Comparison of ENCODE assay signal across 29 mouse cellular contexts in genomic region chr12:87464678-87465297, GRCm38 (mm10). TPM values are rescaled to one million over a fixed set of nuclear protein-coding genes. Genes with fewer than 3 reads are reported as not detected.
DNase-seq lines count a peak whose midpoint lies in the region; ATAC-seq lines count a peak whose summit lies in the region.
"Had no signal": no experiment of that assay in that cellular context is flagged by ENCODE, and none has a peak within 500 bp of the region (broad histone marks: within the 10 kb centered on the region; RNA-seq: fewer than 3 reads in every experiment).

No protein-coding gene starts in this region.

- H3K4me2 ChIP-seq in intestine, embryonic 15.5 days (replicated peaks): no peak overlapping the region
- H3K4me2 ChIP-seq in liver, embryonic 15.5 days: no peak overlapping the region
- H3K4me2 ChIP-seq: forebrain, embryonic 13.5 days; heart, embryonic 15.5 days; midbrain, embryonic 15.5 days; neural tube, embryonic 15.5 days had no signal

- H3K36me3 ChIP-seq in intestine, embryonic 15.5 days: peaks cover 33% of the 10 kb centered on the region
- peaks cover 83% of the 10 kb centered on the region for H3K36me3 ChIP-seq in liver, embryonic 15.5 days (replicated peaks)

- H3K9me3 ChIP-seq in intestine, embryonic 15.5 days: no peaks in the 10 kb centered on the region
- H3K9me3 ChIP-seq in liver, embryonic 15.5 days (replicated peaks): no peaks in the 10 kb centered on the region
- H3K9me3 ChIP-seq: forebrain, embryonic 13.5 days; heart, embryonic 15.5 days; midbrain, embryonic 15.5 days; neural tube, embryonic 15.5 days had no signal

- intact Hi-C loops in heart, postnatal 36 days (cut with DNase I): no loop called here

- H3K4me3 ChIP-seq in intestine, embryonic 15.5 days (replicated peaks): no peak overlapping the region
- no peak overlapping the region for H3K4me3 ChIP-seq in liver, embryonic 15.5 days (replicated peaks)
- H3K4me3 ChIP-seq: forebrain, embryonic 13.5 days; heart, embryonic 15.5 days; midbrain, embryonic 15.5 days; neural tube, embryonic 15.5 days had no signal

- WGBS in intestine, embryonic 15.5 days: 80% methylated on average over 6 of the region's 6 CpGs
- 44% methylated on average over 6 of the region's 6 CpGs for WGBS in liver, embryonic 15.5 days (ENCODE audit: insufficient replicate concordance)

- no peak overlapping the region for H3K9ac ChIP-seq in intestine, embryonic 15.5 days
- no peak overlapping the region for H3K9ac ChIP-seq in liver, embryonic 15.5 days
- H3K9ac ChIP-seq: forebrain, embryonic 13.5 days; heart, embryonic 15.5 days; midbrain, embryonic 15.5 days; neural tube, embryonic 15.5 days had no signal

- DNase-seq in ES-CJ7 (ENCODE audit: low read depth, low spot score): peak; percentile 34
- peak; percentile 67 for DNase-seq in R1 (ENCODE audit: low read depth, low spot score)
- DNase-seq in lung, postnatal 25 days (ENCODE audit: low spot score): no peak
- DNase-seq in Muller cell, postnatal 12 days (ENCODE audit: inconsistent ontology term): no peak
- DNase-seq in right cerebral cortex, postnatal 14 days: no peak
- no peak for DNase-seq in heart, postnatal 36 days
- DNase-seq: adrenal gland, postnatal 36 days; B cell, adult 2 months; cerebellum, adult 9-11 months; gastrocnemius, postnatal 10 days; heart, adult 11 months; kidney, postnatal 4 days; thymus, postnatal 4 days had no signal

- H3K27ac ChIP-seq in intestine, embryonic 15.5 days: no peak overlapping the region
- H3K27ac ChIP-seq in liver, embryonic 15.5 days (replicated peaks): no peak overlapping the region
- H3K27ac ChIP-seq: forebrain, embryonic 13.5 days; heart, embryonic 15.5 days; midbrain, embryonic 15.5 days; neural tube, embryonic 15.5 days had no signal

- no peaks in the 10 kb centered on the region for H3K4me1 ChIP-seq in intestine, embryonic 15.5 days (replicated peaks)
- peaks cover 10% of the 10 kb centered on the region for H3K4me1 ChIP-seq in liver, embryonic 15.5 days (replicated peaks)
- H3K4me1 ChIP-seq: heart, embryonic 15.5 days; neural tube, embryonic 15.5 days had no signal

- H3K27me3 ChIP-seq in intestine, embryonic 15.5 days (replicated peaks): no peaks in the 10 kb centered on the region
- no peaks in the 10 kb centered on the region for H3K27me3 ChIP-seq in liver, embryonic 15.5 days
- H3K27me3 ChIP-seq: forebrain, embryonic 13.5 days; heart, embryonic 15.5 days; midbrain, embryonic 15.5 days; neural tube, embryonic 15.5 days; Patski had no signal

- peak; percentile 96 for ATAC-seq in intestine, embryonic 15.5 days
- ATAC-seq in liver, embryonic 15.5 days (ENCODE audit: insufficient read depth): peak; percentile 78
- ATAC-seq: forebrain, embryonic 13.5 days; midbrain, embryonic 15.5 days; Patski had no signal

RNA-seq across cellular contexts. Expression of gene Snw1, which starts 7.3 kb away (rescaled TPM):
- 108 and 119 TPM in 2 replicates for polyA plus RNA-seq in intestine, embryonic 15.5 days (2015; fragmentation: Nextera tagmentation; extraction: Ambion mirVana)
- 46.4 and 48.1 TPM in 2 replicates for polyA plus RNA-seq in liver, embryonic 15.5 days (2015; fragmentation: Nextera tagmentation; extraction: Ambion mirVana)
- 10 to 100 TPM; 48.1 to 52.9 TPM for total RNA-seq in heart, postnatal 36 days (2021)

RNA-seq across cellular contexts. Expression of gene Alkbh1, which starts 21.0 kb away (rescaled TPM):
- polyA plus RNA-seq in intestine, embryonic 15.5 days (2015; fragmentation: Nextera tagmentation; extraction: Ambion mirVana): 48.3 and 50.6 TPM in 2 replicates
- polyA plus RNA-seq in liver, embryonic 15.5 days (2015; fragmentation: Nextera tagmentation; extraction: Ambion mirVana): 16.7 and 19.9 TPM in 2 replicates
- 10 to 100 TPM in 1 of 2 experiments, 1 to 10 TPM in 1; 9.8 to 11.3 TPM for total RNA-seq in heart, postnatal 36 days (2021)

RNA-seq across cellular contexts. Expression of gene Slirp, which starts 21.1 kb away (rescaled TPM):
- 290 and 308 TPM in 2 replicates for polyA plus RNA-seq in intestine, embryonic 15.5 days (2015; fragmentation: Nextera tagmentation; extraction: Ambion mirVana)
- 130 and 158 TPM in 2 replicates for polyA plus RNA-seq in liver, embryonic 15.5 days (2015; fragmentation: Nextera tagmentation; extraction: Ambion mirVana)
- total RNA-seq in heart, postnatal 36 days (2021): 100 to 1,000 TPM; 161 to 175 TPM

RNA-seq across cellular contexts. Expression of gene Gm5788, which starts 29.7 kb away (rescaled TPM):
- polyA plus RNA-seq in intestine, embryonic 15.5 days (2015; fragmentation: Nextera tagmentation; extraction: Ambion mirVana): not detected in 2 replicates
- polyA plus RNA-seq in liver, embryonic 15.5 days (2015; fragmentation: Nextera tagmentation; extraction: Ambion mirVana): not detected in 2 replicates
- total RNA-seq in heart, postnatal 36 days (2021): not detected
- total RNA-seq: adrenal gland, postnatal 36 days; gastrocnemius, postnatal 10 days; layer of hippocampus, postnatal 10 days; left cerebral cortex, postnatal 14 days; megakaryocyte, adult 5-6 weeks had no signal
- polyA plus RNA-seq: cortical plate, adult 2 months; embryonic facial prominence, embryonic 11.5 days; forebrain, embryonic 13.5 days; heart, embryonic 15.5 days; hindbrain, embryonic 11.5 days; kidney, embryonic 14.5 days; limb, embryonic 14.5 days; lung, embryonic 16.5 days; midbrain, embryonic 15.5 days; neural tube, embryonic 15.5 days; Patski had no signal

RNA-seq across cellular contexts. Expression of gene Gm8300, which starts 49.3 kb away (rescaled TPM):
- not detected in 2 replicates for polyA plus RNA-seq in intestine, embryonic 15.5 days (2015; fragmentation: Nextera tagmentation; extraction: Ambion mirVana)
- not detected in 2 replicates for polyA plus RNA-seq in liver, embryonic 15.5 days (2015; fragmentation: Nextera tagmentation; extraction: Ambion mirVana)
- total RNA-seq in heart, postnatal 36 days (2021): not detected
- total RNA-seq: adrenal gland, postnatal 36 days; gastrocnemius, postnatal 10 days; layer of hippocampus, postnatal 10 days; left cerebral cortex, postnatal 14 days; megakaryocyte, adult 5-6 weeks had no signal
- polyA plus RNA-seq: cortical plate, adult 2 months; embryonic facial prominence, embryonic 11.5 days; forebrain, embryonic 13.5 days; heart, embryonic 15.5 days; hindbrain, embryonic 11.5 days; kidney, embryonic 14.5 days; limb, embryonic 14.5 days; lung, embryonic 16.5 days; midbrain, embryonic 15.5 days; neural tube, embryonic 15.5 days had no signal

Comparison
In these comparisons a context has a peak if more than half of its experiments do, and no peak if none do; other contexts are left out.
1. DNase-seq: peak in ES-CJ7 (single experiment) and R1 (single experiment); none in lung, postnatal 25 days (single experiment), Muller cell, postnatal 12 days (single experiment), right cerebral cortex, postnatal 14 days (single experiment) and heart, postnatal 36 days (0 of 2).